Mouse (Mus musculus) heart, embryonic 10.5 days (tissue): ENCODE results near the gene Pcnp. TPM values are rescaled to one million over a fixed set of nuclear protein-coding genes. Genes with fewer than 3 reads are reported as not detected.
"Not testable (repeated sequence)": the region's sequence is repeated elsewhere in the genome, so short reads cannot be mapped to it uniquely, and the experiment has no call there.

Experiments
- DNase-seq: peaks from one replicate; pipeline ENCODE4 v3.0.0-alpha.2; 2017; ENCODE audit warnings: low spot score
- H3K27ac ChIP-seq: fragments of 300-500 bp; sonication (generic); 2 replicates; pipeline ENCODE4 v1.5.1; 2016; ENCODE audit warnings: mild to moderate bottlenecking
- H3K27me3 ChIP-seq: fragments of 300-500 bp; sonication (generic); 2 replicates; pipeline ENCODE4 v1.6.1; 2016; ENCODE audit warnings: mild to moderate bottlenecking; ENCODE audit not compliant: poor library complexity, insufficient read depth, severe bottlenecking
- H3K36me3 ChIP-seq: fragments of 300-500 bp; sonication (generic); 2 replicates; pipeline ENCODE4 v1.6.1; 2016; ENCODE audit warnings: mild to moderate bottlenecking, moderate library complexity
- H3K4me1 ChIP-seq: fragments of 300-500 bp; sonication (generic); 2 replicates; pipeline ENCODE4 v1.6.1; 2016; ENCODE audit warnings: mild to moderate bottlenecking
- H3K4me3 ChIP-seq: fragments of 300-500 bp; sonication (generic); 2 replicates; pipeline ENCODE4 v1.5.1; 2016; ENCODE audit warnings: mild to moderate bottlenecking, moderate library complexity
- H3K9me3 ChIP-seq: fragments of 300-500 bp; sonication (generic); 2 replicates; pipeline ENCODE4 v1.6.1; 2016; ENCODE audit warnings: mild to moderate bottlenecking, moderate library complexity
- WGBS: fragments of 180-500 bp; shearing (Covaris S2); methylation state at CpG from one replicate; pipeline ENCODE4 v1.1.7; 2016; 5-methylcytosine and 5-hydroxymethylcytosine counted together
- polyA plus RNA-seq: library from polyadenylated mRNA; unstranded; fragments of >200 nt; fragmentation: Nextera tagmentation; extraction: Ambion mirVana; gene quantifications from 2 replicates; pipeline ENCODE4 v1.2.1, GENCODE M21; 2016

Gene Pcnp
- polyA plus RNA-seq: 187 and 211 TPM in 2 replicates

- Histone ChIP-seq H3K36me3 (peaks cover 35% of the 10 kb centered on the region), H3K4me3 (peak within 1 kb of the TSS; percentile 93), H3K27me3 (no peaks in the 10 kb centered on the region), H3K27ac (peak within 1 kb of the TSS; percentile 97), H3K9me3 (no peaks in the 10 kb centered on the region), H3K4me1 (peaks cover 16% of the 10 kb centered on the region)
- WGBS: under 1% methylated on average over 39 of the region's 39 CpGs
- peak; percentile 99 for DNase-seq
Observed at GRCm38 (mm10) chr16:56029661-56030082, at the start of gene Pcnp. TSS of gene Pcnp (minus strand) at chr16:56029739.

GRCm38 (mm10) chr16:56076121-56076869 is 46.8 kb upstream of the Pcnp start:
- Histone ChIP-seq H3K9me3 (no peaks in the 10 kb centered on the region), H3K27me3 (no peaks in the 10 kb centered on the region), H3K4me3 (peak overlapping the region; percentile 85), H3K4me1 (peaks cover 5% of the 10 kb centered on the region), H3K27ac (peak overlapping the region; percentile 96), H3K36me3 (no peaks in the 10 kb centered on the region)
- DNase-seq: no peak
- WGBS: 13% methylated on average over 11 of the region's 11 CpGs

- no peaks in the 10 kb centered on the region for H3K27me3 ChIP-seq
- DNase-seq: peak; percentile 96
- WGBS: under 1% methylated on average over 43 of the region's 66 CpGs
- peak overlapping the region; percentile 96 for H3K27ac ChIP-seq
- H3K4me3 ChIP-seq: peak overlapping the region; percentile 85
- no peaks in the 10 kb centered on the region for H3K36me3 ChIP-seq
- H3K9me3 ChIP-seq: no peaks in the 10 kb centered on the region
- peaks cover 5% of the 10 kb centered on the region for H3K4me1 ChIP-seq
Observed at GRCm38 (mm10) chr16:56075222-56076111, 45.9 kb upstream of the Pcnp start.

- 72% methylated on average over 5 of the region's 5 CpGs for WGBS
Observed at GRCm38 (mm10) chr16:56074565-56074964, 45.0 kb upstream of the Pcnp start.

GRCm38 (mm10) chr16:56074122-56074521 is 44.6 kb upstream of the Pcnp start:
- Histone ChIP-seq H3K27ac (peak overlapping the region; percentile 96; the same call in 1 of the 2 replicates), H3K4me1 (peaks cover 5% of the 10 kb centered on the region)
- 79% methylated on average over 1 of the region's 1 CpGs for WGBS

More at GRCm38 (mm10) chr16:56074565-56074964, 45.0 kb upstream of the Pcnp start:
- no peaks in the 10 kb centered on the region for H3K27me3 ChIP-seq
- H3K4me3 ChIP-seq: no peak overlapping the region
- peaks cover 5% of the 10 kb centered on the region for H3K4me1 ChIP-seq
- H3K27ac ChIP-seq: peak overlapping the region; percentile 96
- DNase-seq: no peak
- no peaks in the 10 kb centered on the region for H3K36me3 ChIP-seq
- H3K9me3 ChIP-seq: no peaks in the 10 kb centered on the region

GRCm38 (mm10) chr16:56073150-56073549 is 43.6 kb upstream of the Pcnp start:
- H3K9me3 ChIP-seq, H3K4me3 ChIP-seq, H3K4me1 ChIP-seq, H3K27me3 ChIP-seq, H3K36me3 ChIP-seq, DNase-seq, H3K27ac ChIP-seq: not testable (repeated sequence)
- 90% methylated on average over 6 of the region's 6 CpGs for WGBS

More at GRCm38 (mm10) chr16:56074122-56074521, 44.6 kb upstream of the Pcnp start:
- Histone ChIP-seq H3K27me3 (no peaks in the 10 kb centered on the region), H3K36me3 (no peaks in the 10 kb centered on the region), H3K9me3 (no peaks in the 10 kb centered on the region), H3K4me3 (no peak overlapping the region)
- DNase-seq: peak; percentile 78

- DNase-seq: peak; percentile 66
- 80% methylated on average over 6 of the region's 6 CpGs for WGBS
- no peak overlapping the region for H3K4me3 ChIP-seq
- H3K9me3 ChIP-seq: no peaks in the 10 kb centered on the region
- 0 out of 2 replicates have a peak overlapping the region, but pooled peaks have one; percentile 42 for H3K27ac ChIP-seq
- peaks cover 5% of the 10 kb centered on the region for H3K4me1 ChIP-seq
- H3K27me3 ChIP-seq: no peaks in the 10 kb centered on the region
- no peaks in the 10 kb centered on the region for H3K36me3 ChIP-seq
Observed at GRCm38 (mm10) chr16:56072533-56072932, 43.0 kb upstream of the Pcnp start.

- Histone ChIP-seq H3K36me3 (no peaks in the 10 kb centered on the region), H3K27ac (peak overlapping the region; percentile 19; the same call in 1 of the 2 replicates), H3K9me3 (no peaks in the 10 kb centered on the region), H3K27me3 (no peaks in the 10 kb centered on the region), H3K4me1 (peaks cover 4% of the 10 kb centered on the region), H3K4me3 (no peak overlapping the region)
- DNase-seq: peak; percentile 91
- WGBS: 39% methylated on average over 5 of the region's 5 CpGs
Observed at GRCm38 (mm10) chr16:56071317-56072232, 42.0 kb upstream of the Pcnp start.

- Histone ChIP-seq H3K27ac (no peak overlapping the region), H3K36me3 (no peaks in the 10 kb centered on the region), H3K4me1 (no peaks in the 10 kb centered on the region), H3K27me3 (0 out of 2 replicates have a peak, but pooled peaks cover 5% of the 10 kb centered on the region), H3K9me3 (no peaks in the 10 kb centered on the region), H3K4me3 (no peak overlapping the region)
- WGBS: 82% methylated on average over 6 of the region's 6 CpGs
- peak; percentile 61 for DNase-seq
Observed at GRCm38 (mm10) chr16:56068523-56069070, 39.1 kb upstream of the Pcnp start.

- 53% methylated on average over 8 of the region's 8 CpGs for WGBS
- Histone ChIP-seq H3K27me3 (0 out of 2 replicates have a peak, but pooled peaks cover 5% of the 10 kb centered on the region), H3K4me3 (no peak overlapping the region), H3K36me3 (no peaks in the 10 kb centered on the region), H3K9me3 (no peaks in the 10 kb centered on the region), H3K27ac (no peak overlapping the region), H3K4me1 (no peaks in the 10 kb centered on the region)
- no peak for DNase-seq
Observed at GRCm38 (mm10) chr16:56066113-56066512, 36.6 kb upstream of the Pcnp start.

GRCm38 (mm10) chr16:56064334-56064990 is 34.9 kb upstream of the Pcnp start:
- 0 out of 2 replicates have a peak, but pooled peaks cover 5% of the 10 kb centered on the region for H3K27me3 ChIP-seq
- H3K9me3 ChIP-seq: no peaks in the 10 kb centered on the region
- H3K4me3 ChIP-seq: peak overlapping the region; percentile 56
- no peaks in the 10 kb centered on the region for H3K4me1 ChIP-seq
- DNase-seq: peak; percentile 92
- no peaks in the 10 kb centered on the region for H3K36me3 ChIP-seq
- 8% methylated on average over 20 of the region's 20 CpGs for WGBS
- peak overlapping the region; percentile 75 for H3K27ac ChIP-seq
